Comparison of ENCODE assay signal across 22 mouse cellular contexts in genomic region chr3:143542811-143543210, GRCm38 (mm10).
DNase-seq lines count a peak whose midpoint lies in the region; ATAC-seq and TF ChIP-seq lines count a peak whose summit lies in the region.
"Had no signal": no experiment of that assay in that cellular context is flagged by ENCODE, and none has a peak within 500 bp of the region (broad histone marks: within the 10 kb centered on the region; RNA-seq: fewer than 3 reads in every experiment).

No protein-coding gene starts in this region.

- no peaks in the 10 kb centered on the region for H3K9me3 ChIP-seq in lung, postnatal 0 days (ENCODE audit: low read length)
- no peaks in the 10 kb centered on the region for H3K9me3 ChIP-seq in embryonic facial prominence, embryonic 15.5 days (replicated peaks)
- no peaks in the 10 kb centered on the region for H3K9me3 ChIP-seq in intestine, embryonic 16.5 days (ENCODE audit: control insufficient read depth, low read length)
- H3K9me3 ChIP-seq: forebrain, embryonic 13.5 days; heart, embryonic 12.5 days; hindbrain, embryonic 10.5 days; hindbrain, embryonic 15.5 days had no signal

- H3K4me2 ChIP-seq in lung, postnatal 0 days (replicated peaks; ENCODE audit: low read depth, low read length): no peak overlapping the region
- no peak overlapping the region for H3K4me2 ChIP-seq in embryonic facial prominence, embryonic 15.5 days (replicated peaks)
- H3K4me2 ChIP-seq in intestine, embryonic 16.5 days (ENCODE audit: low read depth, low read length): no peak overlapping the region
- H3K4me2 ChIP-seq: forebrain, embryonic 13.5 days; heart, embryonic 12.5 days; hindbrain, embryonic 15.5 days had no signal

- H3K36me3 ChIP-seq in lung, postnatal 0 days (ENCODE audit: insufficient read depth, low read length): no peaks in the 10 kb centered on the region
- H3K36me3 ChIP-seq in embryonic facial prominence, embryonic 15.5 days: no peaks in the 10 kb centered on the region
- no peaks in the 10 kb centered on the region for H3K36me3 ChIP-seq in intestine, embryonic 16.5 days (ENCODE audit: control insufficient read depth, insufficient read depth, low read length)
- H3K36me3 ChIP-seq: G1E; heart, embryonic 12.5 days; hindbrain, embryonic 10.5 days; hindbrain, embryonic 15.5 days had no signal

- no peak overlapping the region for H3K4me3 ChIP-seq in lung, postnatal 0 days (ENCODE audit: low read depth, low read length)
- H3K4me3 ChIP-seq in embryonic facial prominence, embryonic 15.5 days (replicated peaks): no peak overlapping the region
- H3K4me3 ChIP-seq in intestine, embryonic 16.5 days (ENCODE audit: low read length): no peak overlapping the region
- H3K4me3 ChIP-seq: forebrain, embryonic 13.5 days; heart, adult 2 months; heart, embryonic 12.5 days; hindbrain, embryonic 10.5 days; hindbrain, embryonic 15.5 days had no signal

- no peak for TF ChIP-seq CTCF in lung, postnatal 0 days (IDR thresholded peaks at IDR 0.05)

- WGBS in lung, postnatal 0 days: 40% methylated on average over 3 of the region's 3 CpGs
- 25% methylated on average over 3 of the region's 3 CpGs for WGBS in embryonic facial prominence, embryonic 15.5 days
- 50% methylated on average over 3 of the region's 3 CpGs for WGBS in intestine, embryonic 16.5 days

- peak; percentile 72 for DNase-seq in heart, adult 11 months
- DNase-seq in heart, adult 9 months (ENCODE audit: low spot score in 2 of 2): no peak
- DNase-seq in lung, postnatal 0 days (ENCODE audit: low spot score): peak; percentile 40
- no peak for DNase-seq in lung, postnatal 25 days (ENCODE audit: low spot score)
- DNase-seq in thymus, postnatal 14 days: no peak
- DNase-seq: adrenal gland, postnatal 14 days; B cell, adult 2 months; cerebellum, adult 11-12 months; cerebellum, adult 9-10 months; cerebellum, postnatal 36 days; gastrocnemius, postnatal 36 days; heart, adult 2 months had no signal

- no peak for TF ChIP-seq EP300 in lung, postnatal 0 days (IDR thresholded peaks at IDR 0.05)

- H3K4me1 ChIP-seq in lung, postnatal 0 days (ENCODE audit: insufficient read depth, low read depth, low read length): no peaks in the 10 kb centered on the region
- no peaks in the 10 kb centered on the region for H3K4me1 ChIP-seq in embryonic facial prominence, embryonic 15.5 days
- H3K4me1 ChIP-seq in intestine, embryonic 16.5 days (ENCODE audit: control insufficient read depth, insufficient read depth, low read length): no peaks in the 10 kb centered on the region
- H3K4me1 ChIP-seq: forebrain, embryonic 13.5 days; heart, embryonic 12.5 days; hindbrain, embryonic 10.5 days; hindbrain, embryonic 15.5 days had no signal

- no peaks in the 10 kb centered on the region for H3K27me3 ChIP-seq in lung, postnatal 0 days (replicated peaks; ENCODE audit: insufficient read depth, low read length)
- H3K27me3 ChIP-seq in embryonic facial prominence, embryonic 15.5 days: no peaks in the 10 kb centered on the region
- H3K27me3 ChIP-seq in intestine, embryonic 16.5 days (replicated peaks; ENCODE audit: control insufficient read depth, insufficient read depth, low read length): no peaks in the 10 kb centered on the region
- H3K27me3 ChIP-seq: forebrain, embryonic 13.5 days; heart, embryonic 12.5 days; hindbrain, embryonic 15.5 days had no signal

- no peak overlapping the region for H3K27ac ChIP-seq in lung, postnatal 0 days (ENCODE audit: low read length)
- H3K27ac ChIP-seq in embryonic facial prominence, embryonic 15.5 days (replicated peaks): 0 out of 2 replicates have a peak overlapping the region, but pooled peaks have one; percentile 22
- H3K27ac ChIP-seq in intestine, embryonic 16.5 days (ENCODE audit: low read length): no peak overlapping the region
- H3K27ac ChIP-seq: forebrain, embryonic 13.5 days; heart, adult 2 months; hindbrain, embryonic 10.5 days; hindbrain, embryonic 15.5 days had no signal

- H3K9ac ChIP-seq in lung, postnatal 0 days (replicated peaks; ENCODE audit: low read depth): no peak overlapping the region
- no peak overlapping the region for H3K9ac ChIP-seq in embryonic facial prominence, embryonic 15.5 days
- H3K9ac ChIP-seq in intestine, embryonic 16.5 days (ENCODE audit: low read depth, low read length): no peak overlapping the region
- H3K9ac ChIP-seq: forebrain, embryonic 13.5 days; heart, embryonic 12.5 days; hindbrain, embryonic 15.5 days had no signal

- ATAC-seq in lung, postnatal 0 days: 0 out of 2 replicates have a peak, but pooled peaks have one; percentile 40
- ATAC-seq in embryonic facial prominence, embryonic 15.5 days (ENCODE audit: insufficient number of reproducible peaks, low FRiP score, low TSS enrichment, low read depth): no peak
- ATAC-seq in megakaryocyte progenitor cell, adult 5-6 weeks (replicated peaks; ENCODE audit: poor library complexity): peak; percentile 34; the same call in 1 of the 2 replicates
- ATAC-seq in intestine, embryonic 16.5 days: no peak
- ATAC-seq: CD4-positive, CD25-positive, alpha-beta regulatory T cell, adult 4 months; forebrain, embryonic 13.5 days; intestine, postnatal 0 days had no signal

Comparison
In these comparisons a context has a peak if more than half of its experiments do, and no peak if none do; other contexts are left out.
1. DNase-seq: peak in heart, adult 11 months (single experiment) and lung, postnatal 0 days (single experiment); none in heart, adult 9 months (0 of 2), lung, postnatal 25 days (single experiment) and thymus, postnatal 14 days (single experiment).
2. ATAC-seq: peak in lung, postnatal 0 days (single experiment) and megakaryocyte progenitor cell, adult 5-6 weeks (single experiment); none in embryonic facial prominence, embryonic 15.5 days (single experiment) and intestine, embryonic 16.5 days (single experiment).